Mouse (Mus musculus) hindbrain, embryonic 10.5 days (tissue): ENCODE measurements around the gene Miga2. TPM values are rescaled to one million over a fixed set of nuclear protein-coding genes. Genes with fewer than 3 reads are reported as not detected.

Experiments used
- DNase-seq: peaks from one replicate; pipeline ENCODE4 v3.0.0-alpha.2; 2017; ENCODE audit warnings: low spot score
- H3K27ac ChIP-seq: fragments of 300-500 bp; sonication (generic); 2 replicates; pipeline ENCODE4 v1.5.1; 2016; ENCODE audit warnings: mild to moderate bottlenecking, moderate library complexity
- H3K27me3 ChIP-seq: fragments of 300-500 bp; sonication (generic); 2 replicates; pipeline ENCODE4 v1.6.1; 2016; ENCODE audit warnings: mild to moderate bottlenecking; ENCODE audit not compliant: poor library complexity, insufficient read depth, severe bottlenecking
- H3K36me3 ChIP-seq: fragments of 300-500 bp; sonication (generic); 2 replicates; pipeline ENCODE4 v1.6.1; 2016; ENCODE audit warnings: mild to moderate bottlenecking, moderate library complexity
- H3K4me1 ChIP-seq: fragments of 300-500 bp; sonication (generic); replicated peaks from 2 replicates; pipeline ENCODE4 v1.6.1; 2016; ENCODE audit warnings: mild to moderate bottlenecking
- H3K4me3 ChIP-seq: fragments of 300-500 bp; sonication (generic); 2 replicates; pipeline ENCODE4 v1.5.1; 2016; ENCODE audit warnings: mild to moderate bottlenecking, moderate library complexity
- H3K9me3 ChIP-seq: fragments of 300-500 bp; sonication (generic); 2 replicates; pipeline ENCODE4 v1.6.1; 2016; ENCODE audit warnings: mild to moderate bottlenecking, moderate library complexity
- WGBS: fragments of 180-500 bp; shearing (Covaris S2); methylation state at CpG from one replicate; pipeline ENCODE4 v1.1.7; 2016; 5-methylcytosine and 5-hydroxymethylcytosine counted together
- polyA plus RNA-seq: library from polyadenylated mRNA; unstranded; fragments of >200 nt; fragmentation: Nextera tagmentation; extraction: Ambion mirVana; gene quantifications from 2 replicates; pipeline ENCODE4 v1.2.1, GENCODE M21; 2016

Miga2 gene
- polyA plus RNA-seq, 1 experiment from 2014 or later = 33.6 TPM

DNA sequence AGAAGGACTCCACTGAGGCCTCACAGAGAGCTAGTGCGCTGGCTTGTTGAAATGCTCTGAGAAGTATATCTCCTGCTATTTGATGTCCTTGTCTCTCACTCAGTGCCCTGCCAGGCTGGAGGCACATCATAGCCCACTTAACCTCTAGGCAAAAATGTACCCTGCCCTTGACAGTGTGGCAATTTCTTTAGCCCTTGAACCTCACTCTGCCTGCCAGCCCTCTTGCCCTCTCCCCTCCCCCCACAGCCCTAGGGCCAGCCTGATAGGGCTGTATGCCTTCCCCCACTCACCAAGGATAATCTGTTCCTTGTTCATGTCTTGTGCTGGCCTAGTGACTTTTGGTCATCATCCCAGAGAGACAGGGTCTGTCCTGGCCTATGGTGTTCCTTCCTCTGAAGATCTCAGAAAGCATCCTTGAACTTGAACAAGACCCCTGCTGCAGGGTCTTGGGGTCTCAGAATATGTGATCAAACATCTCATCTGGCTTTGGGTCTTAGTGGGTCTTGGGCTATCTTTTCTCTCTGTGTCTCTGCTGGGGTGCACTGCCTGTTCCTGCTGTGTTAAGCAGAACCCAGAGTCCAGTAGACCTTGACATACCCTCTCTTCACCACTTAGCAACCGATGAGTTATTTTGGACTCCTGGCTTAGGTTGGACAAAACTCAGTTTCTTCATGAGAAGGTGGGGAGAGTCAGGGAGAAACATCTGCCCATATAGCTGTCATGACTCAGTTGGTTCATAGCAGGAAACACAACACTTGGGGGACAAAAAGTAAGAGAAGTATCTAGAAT is 1.4 kb downstream of the Miga2 start:
- Histone ChIP-seq H3K4me1 (peaks cover 25% of the 10 kb centered on the region), H3K4me3 (peak overlapping the region; percentile 79), H3K27ac (peak overlapping the region; percentile 88; the same call in 1 of the 2 replicates), H3K27me3 (no peaks in the 10 kb centered on the region), H3K9me3 (no peaks in the 10 kb centered on the region), H3K36me3 (peaks cover 44% of the 10 kb centered on the region)
- WGBS = 85% methylated on average over 2 of the region's 2 CpGs
- DNase-seq = no peak

DNA sequence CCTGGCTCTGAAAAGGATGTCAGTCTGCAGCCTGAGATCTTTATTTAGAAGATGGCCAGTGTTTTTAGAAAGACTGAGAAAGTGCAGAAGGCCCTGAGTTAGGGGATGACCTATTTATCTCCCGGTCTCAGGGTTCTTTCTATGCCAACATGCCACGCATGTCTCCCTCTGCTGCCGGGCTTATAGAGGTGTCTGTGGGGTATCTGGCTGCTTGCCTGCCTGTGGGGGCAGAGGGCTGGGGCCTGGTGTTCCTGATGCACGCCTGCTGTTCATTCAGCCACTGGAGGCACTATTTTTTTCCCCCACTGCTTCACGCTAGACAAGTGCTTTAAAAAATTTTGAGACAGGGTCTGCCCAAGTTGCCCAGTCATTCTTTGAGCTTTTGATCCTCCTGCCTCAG is 2.2 kb downstream of the Miga2 start:
- H3K4me1 ChIP-seq = peaks cover 18% of the 10 kb centered on the region
- no peaks in the 10 kb centered on the region for H3K9me3 ChIP-seq
- no peaks in the 10 kb centered on the region for H3K27me3 ChIP-seq
- no peak overlapping the region; the same call in 1 of the 2 replicates for H3K4me3 ChIP-seq
- H3K36me3 ChIP-seq = peaks cover 51% of the 10 kb centered on the region
- no peak overlapping the region for H3K27ac ChIP-seq
- WGBS = 85% methylated on average over 5 of the region's 5 CpGs
- DNase-seq = no peak

DNA sequence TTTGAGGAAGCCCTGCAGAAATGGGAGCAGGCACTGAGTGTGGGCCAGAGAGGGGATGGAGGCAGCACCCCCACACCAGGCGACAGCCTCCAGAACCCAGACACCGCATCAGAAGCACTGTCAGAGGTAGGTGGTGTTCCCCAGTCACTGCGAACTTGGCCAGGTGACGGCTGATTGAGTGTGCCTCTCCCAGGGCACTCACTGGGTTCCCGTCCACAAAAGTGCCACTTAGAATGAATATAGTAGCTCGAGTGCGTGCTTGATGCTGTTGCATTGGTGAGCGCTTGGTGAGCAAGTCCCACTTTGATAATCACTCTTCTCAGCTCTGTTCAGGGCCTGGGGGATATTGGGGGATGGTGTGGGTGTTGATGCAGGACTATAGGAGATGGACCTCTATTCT is 7.5 kb downstream of the Miga2 start:
- Histone ChIP-seq H3K9me3 (no peaks in the 10 kb centered on the region), H3K4me3 (no peak overlapping the region), H3K36me3 (peaks cover 99% of the 10 kb centered on the region), H3K4me1 (no peaks in the 10 kb centered on the region), H3K27me3 (no peaks in the 10 kb centered on the region), H3K27ac (no peak overlapping the region)
- no peak for DNase-seq
- 93% methylated on average over 8 of the region's 8 CpGs for WGBS

DNA sequence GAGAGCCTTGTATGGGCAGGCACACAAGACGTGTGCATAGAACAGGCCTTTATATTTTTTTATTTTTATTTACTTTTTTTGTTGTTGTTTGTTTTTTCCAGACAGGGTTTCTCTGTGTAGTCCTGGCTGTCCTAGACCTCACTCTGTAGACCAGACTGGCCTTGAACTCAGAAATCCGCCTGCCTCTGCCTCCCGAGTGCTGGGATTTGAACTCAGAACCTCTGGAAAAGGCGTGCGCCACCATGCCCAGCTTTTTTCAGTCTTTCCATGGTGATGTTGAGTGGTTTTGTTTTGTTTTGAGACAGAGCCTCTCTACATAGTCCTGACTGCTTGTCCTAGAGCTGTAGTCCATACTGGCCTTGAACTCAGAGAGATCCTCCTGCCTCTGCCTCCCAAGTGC is 8.7 kb downstream of the Miga2 start:
- Histone ChIP-seq H3K9me3 (no peaks in the 10 kb centered on the region), H3K27ac (no peak overlapping the region), H3K4me1 (no peaks in the 10 kb centered on the region), H3K27me3 (no peaks in the 10 kb centered on the region), H3K4me3 (no peak overlapping the region), H3K36me3 (peaks cover 99% of the 10 kb centered on the region)
- 98% methylated on average over 5 of the region's 5 CpGs for WGBS
- DNase-seq = no peak

DNA sequence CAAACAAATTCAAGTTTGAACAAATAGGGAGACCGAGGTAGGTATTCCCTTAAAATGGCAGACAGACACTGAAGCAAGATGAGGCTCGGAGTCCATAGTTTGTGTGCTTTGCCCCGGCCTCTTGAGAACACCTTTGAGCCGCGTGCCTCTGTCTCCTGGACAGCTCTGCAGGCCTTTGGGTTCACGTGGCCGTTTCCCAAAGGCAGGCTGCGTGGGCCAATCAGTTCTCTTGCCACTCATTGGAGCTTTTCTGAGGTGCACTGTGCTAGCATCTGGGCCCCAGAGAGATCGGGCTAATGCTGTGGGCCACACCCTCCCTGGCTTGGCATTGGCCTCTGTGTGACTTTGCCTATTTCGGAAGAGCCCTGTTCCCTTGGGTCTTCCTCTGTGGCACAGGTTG is 11.9 kb downstream of the Miga2 start:
- Histone ChIP-seq H3K4me3 (no peak overlapping the region), H3K4me1 (no peaks in the 10 kb centered on the region), H3K9me3 (no peaks in the 10 kb centered on the region), H3K36me3 (peaks cover 99% of the 10 kb centered on the region), H3K27ac (no peak overlapping the region), H3K27me3 (no peaks in the 10 kb centered on the region)
- no peak for DNase-seq
- WGBS = 95% methylated on average over 10 of the region's 10 CpGs

DNA sequence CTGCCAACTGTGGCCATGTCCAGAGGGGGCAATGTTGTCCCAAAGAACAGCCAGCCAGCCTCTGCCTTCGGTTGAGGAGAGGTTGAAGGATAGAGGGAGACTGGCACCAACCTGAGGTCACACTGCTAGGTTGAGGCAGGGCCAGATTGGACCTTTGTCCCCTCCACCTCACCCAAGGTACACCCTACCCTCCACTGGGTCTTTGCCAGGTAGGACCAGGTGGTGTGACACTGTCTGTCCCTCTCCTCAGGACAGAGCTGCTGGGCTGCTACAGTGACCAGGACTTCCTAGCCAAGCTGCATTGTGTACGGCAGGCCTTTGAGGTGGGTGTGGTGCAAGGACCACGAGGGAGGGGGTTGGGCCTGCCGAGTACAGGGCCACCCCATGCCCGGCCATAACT is 13.7 kb downstream of the Miga2 start:
- DNase-seq = no peak
- Histone ChIP-seq H3K4me1 (no peaks in the 10 kb centered on the region), H3K27me3 (no peaks in the 10 kb centered on the region), H3K4me3 (no peak overlapping the region), H3K27ac (no peak overlapping the region), H3K9me3 (no peaks in the 10 kb centered on the region), H3K36me3 (peaks cover 99% of the 10 kb centered on the region)
- WGBS = 86% methylated on average over 5 of the region's 5 CpGs

DNA sequence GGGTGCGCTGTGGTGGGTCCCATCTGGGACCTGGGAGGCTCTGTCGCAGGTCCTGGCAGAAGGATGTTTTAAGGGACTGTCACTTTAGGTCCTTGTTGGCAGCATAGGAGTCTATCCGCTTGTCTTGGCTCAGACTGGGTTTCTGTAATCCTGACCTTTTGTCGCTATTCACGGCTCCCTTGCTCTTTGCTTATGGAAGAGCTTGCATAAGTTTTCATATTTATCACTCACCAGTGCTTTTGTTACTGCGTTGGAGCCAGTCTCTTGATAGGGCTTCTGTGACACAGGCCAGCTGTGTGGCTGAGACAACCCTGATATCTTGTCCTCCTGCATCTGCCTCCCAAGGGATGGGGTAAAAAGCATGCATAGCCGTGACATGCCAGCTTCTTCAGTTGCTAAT is 15.3 kb downstream of the Miga2 start:
- H3K36me3 ChIP-seq = peaks cover 99% of the 10 kb centered on the region
- no peak for DNase-seq
- no peaks in the 10 kb centered on the region for H3K27me3 ChIP-seq
- no peaks in the 10 kb centered on the region for H3K4me1 ChIP-seq
- H3K4me3 ChIP-seq = no peak overlapping the region
- H3K27ac ChIP-seq = no peak overlapping the region; the same call in 1 of the 2 replicates
- H3K9me3 ChIP-seq = no peaks in the 10 kb centered on the region
- 89% methylated on average over 7 of the region's 7 CpGs for WGBS

DNA sequence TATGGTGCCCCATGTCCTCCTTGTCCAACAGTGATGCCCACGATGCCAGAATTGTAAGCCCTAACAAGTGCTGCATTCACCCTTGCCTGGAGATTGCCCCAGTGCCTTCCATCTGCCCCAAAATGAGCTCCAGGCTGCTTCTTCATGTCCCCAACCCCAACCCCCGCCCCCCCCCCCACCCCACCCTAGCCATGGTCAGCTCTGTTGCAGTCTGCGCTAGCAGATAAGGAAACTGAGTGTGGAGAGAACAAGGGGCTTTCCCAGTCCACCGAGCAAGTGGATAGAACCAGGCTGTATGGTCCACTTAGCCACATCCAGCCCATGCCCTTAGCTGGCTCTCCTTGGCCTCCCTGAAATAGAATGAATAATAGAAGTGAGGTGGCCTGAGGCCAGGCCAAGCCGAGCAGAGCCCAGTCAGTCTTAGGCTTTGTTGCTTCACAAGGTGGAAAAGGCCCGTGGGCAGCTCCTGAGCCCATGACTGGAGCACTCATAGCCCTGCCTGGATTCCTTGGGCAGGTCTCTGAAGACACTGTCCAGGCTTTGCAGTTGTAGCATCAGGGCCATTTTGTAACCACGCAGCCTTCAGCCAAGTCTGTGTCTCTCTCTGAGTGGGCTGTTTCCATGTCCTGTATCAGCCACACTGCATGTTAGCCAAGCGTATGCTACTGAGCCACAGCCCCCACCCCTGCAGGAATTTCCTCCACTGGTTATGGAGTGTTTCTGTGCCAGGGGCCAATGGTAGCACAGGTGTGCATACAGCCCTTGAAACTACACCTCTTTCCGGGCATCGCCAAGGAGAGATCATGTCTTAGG is 16.7 kb downstream of the Miga2 start:
- Histone ChIP-seq H3K9me3 (no peaks in the 10 kb centered on the region), H3K36me3 (peaks cover 100% of the 10 kb centered on the region), H3K4me3 (no peak overlapping the region), H3K4me1 (no peaks in the 10 kb centered on the region), H3K27ac (peak overlapping the region; percentile 23; the same call in 1 of the 2 replicates), H3K27me3 (no peaks in the 10 kb centered on the region)
- no peak for DNase-seq
- 85% methylated on average over 10 of the region's 10 CpGs for WGBS

DNA sequence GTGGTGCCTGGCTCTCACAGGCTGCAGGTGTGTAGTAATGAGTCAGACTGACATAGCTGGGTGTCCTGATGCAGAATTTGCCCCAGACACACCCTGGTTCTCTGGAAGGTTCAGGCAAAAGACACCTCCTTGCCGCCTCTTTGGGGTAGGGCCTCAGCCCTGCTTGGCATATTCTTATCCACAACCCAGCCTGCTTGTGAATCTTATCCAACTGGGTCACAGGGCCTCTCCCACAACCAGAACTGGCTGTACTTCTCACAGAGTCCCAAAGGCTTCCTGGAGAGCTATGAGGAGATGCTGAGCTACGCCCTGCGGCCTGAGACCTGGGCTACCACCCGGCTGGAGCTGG is 17.3 kb downstream of the Miga2 start:
- H3K4me1 ChIP-seq = no peaks in the 10 kb centered on the region
- WGBS = 94% methylated on average over 4 of the region's 4 CpGs
- H3K9me3 ChIP-seq = no peaks in the 10 kb centered on the region
- no peak overlapping the region for H3K4me3 ChIP-seq
- no peak for DNase-seq
- no peak overlapping the region for H3K27ac ChIP-seq
- no peaks in the 10 kb centered on the region for H3K27me3 ChIP-seq
- H3K36me3 ChIP-seq = peaks cover 100% of the 10 kb centered on the region

DNA sequence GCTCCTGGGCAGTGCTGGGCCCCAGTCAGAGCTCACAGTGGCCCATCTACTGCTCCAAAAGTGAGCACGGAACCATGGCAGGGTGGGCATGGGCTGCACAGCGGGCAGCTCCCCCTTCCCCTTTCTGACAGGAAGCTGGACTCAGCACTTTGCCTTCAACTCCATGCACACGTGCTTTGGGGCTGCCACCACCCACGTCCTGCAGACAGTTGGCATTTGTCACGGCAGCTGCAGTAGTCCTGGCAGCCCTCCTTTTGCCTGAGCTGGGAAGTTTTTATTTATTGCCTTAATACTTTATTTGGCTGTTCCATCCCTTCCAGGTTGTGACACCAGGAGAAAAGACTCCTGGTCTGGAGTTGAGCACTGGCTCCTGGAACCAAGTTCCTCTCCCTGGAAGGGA is 20.8 kb downstream of the Miga2 start:
- no peak overlapping the region for H3K4me3 ChIP-seq
- no peaks in the 10 kb centered on the region for H3K4me1 ChIP-seq
- H3K9me3 ChIP-seq = no peaks in the 10 kb centered on the region
- WGBS = 90% methylated on average over 5 of the region's 5 CpGs
- H3K27ac ChIP-seq = no peak overlapping the region
- no peak for DNase-seq
- H3K27me3 ChIP-seq = no peaks in the 10 kb centered on the region
- H3K36me3 ChIP-seq = peaks cover 68% of the 10 kb centered on the region

DNA sequence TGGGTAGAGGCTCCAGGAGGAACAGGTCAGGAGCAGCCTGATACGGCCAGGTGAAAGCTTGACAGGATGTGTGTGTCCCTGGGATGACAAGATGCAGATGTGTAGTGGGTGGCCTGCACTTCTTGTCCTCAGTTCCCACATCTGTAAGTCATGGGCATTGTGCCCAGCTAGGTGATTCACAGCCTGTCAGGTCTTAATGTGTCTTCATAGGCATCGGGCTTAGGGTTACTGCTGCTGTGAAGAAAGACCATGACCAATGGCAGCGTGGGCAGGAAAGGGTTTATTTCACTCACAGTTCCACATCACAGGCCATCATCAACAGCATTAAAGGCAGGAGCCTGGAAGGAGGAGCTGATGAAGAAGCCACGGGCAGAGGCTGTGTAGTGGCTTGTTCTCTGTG is 21.6 kb downstream of the Miga2 start:
- 86% methylated on average over 4 of the region's 4 CpGs for WGBS
- H3K27ac ChIP-seq = no peak overlapping the region
- H3K27me3 ChIP-seq = no peaks in the 10 kb centered on the region
- H3K9me3 ChIP-seq = no peaks in the 10 kb centered on the region
- H3K36me3 ChIP-seq = peaks cover 60% of the 10 kb centered on the region
- no peak overlapping the region for H3K4me3 ChIP-seq
- DNase-seq = no peak
- peaks cover under 1% of the 10 kb centered on the region; the same call in 1 of the 2 replicates for H3K4me1 ChIP-seq

DNA sequence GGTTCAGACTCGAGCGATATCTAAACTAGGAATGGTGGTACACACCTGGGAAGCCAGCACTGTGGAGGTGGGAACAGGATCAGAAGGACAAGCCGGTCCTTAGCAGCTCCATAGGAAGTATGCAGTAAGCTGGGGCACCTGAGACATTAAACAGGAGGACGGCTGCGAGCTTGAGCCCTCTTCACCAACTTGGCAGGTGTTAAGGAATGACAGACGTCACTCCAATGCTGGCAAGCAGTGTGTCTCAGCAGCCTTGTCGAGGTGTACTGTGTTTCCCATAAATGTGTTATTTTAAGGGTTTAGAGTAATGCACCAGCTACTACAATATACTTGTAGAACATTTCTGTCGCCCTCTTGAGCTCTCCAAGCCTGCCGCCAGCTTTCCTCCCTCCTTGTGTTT is 22.9 kb downstream of the Miga2 start:
- 84% methylated on average over 9 of the region's 9 CpGs for WGBS
- no peaks in the 10 kb centered on the region for H3K27me3 ChIP-seq
- no peak overlapping the region for H3K27ac ChIP-seq
- DNase-seq = no peak
- H3K9me3 ChIP-seq = no peaks in the 10 kb centered on the region
- peaks cover 14% of the 10 kb centered on the region for H3K4me1 ChIP-seq
- peaks cover 47% of the 10 kb centered on the region for H3K36me3 ChIP-seq
- H3K4me3 ChIP-seq = no peak overlapping the region

DNA sequence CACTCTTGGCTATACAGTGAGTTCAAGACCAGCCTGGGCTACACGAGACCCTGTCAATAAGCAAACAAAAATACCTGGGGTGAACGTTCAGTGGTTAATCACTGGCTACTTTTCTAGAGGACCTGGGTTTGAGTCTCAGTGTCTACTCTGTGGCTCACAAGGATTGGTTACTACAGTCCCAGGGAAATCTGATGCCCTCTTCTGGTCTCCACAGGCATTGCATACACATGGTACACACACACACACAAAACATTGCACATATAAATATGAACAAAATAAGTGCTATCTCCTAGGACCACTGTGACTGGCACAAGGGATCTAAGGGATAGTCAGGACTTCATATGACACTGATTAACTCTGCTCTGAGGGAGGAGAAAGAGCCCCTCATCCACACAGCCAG is 25.0 kb downstream of the Miga2 start:
- DNase-seq = no peak
- peaks cover 30% of the 10 kb centered on the region for H3K4me1 ChIP-seq
- 92% methylated on average over 2 of the region's 2 CpGs for WGBS
- no peak overlapping the region for H3K27ac ChIP-seq
- H3K9me3 ChIP-seq = no peaks in the 10 kb centered on the region
- peaks cover 31% of the 10 kb centered on the region for H3K36me3 ChIP-seq
- no peaks in the 10 kb centered on the region for H3K27me3 ChIP-seq
- H3K4me3 ChIP-seq = no peak overlapping the region
